Mouse (Mus musculus) CH12.LX (cell line): ENCODE data around the gene Plau.

ENCODE experiments used
- CTCF ChIP-seq, 2 experiments: IDR thresholded peaks in 1 of 2; conservative IDR thresholded peaks in 1 of 2; 2 replicates each; pipeline ENCODE4 v1.5.1; 2011 to 2012; ENCODE audit warnings: low read depth in 2 of 2, low read length in 2 of 2, improper control_type of control experiment in 1 of 2, inconsistent platforms in 1 of 2, mild to moderate bottlenecking in 1 of 2, moderate library complexity in 1 of 2
- E2F4 ChIP-seq: IDR thresholded peaks from 2 replicates; pipeline ENCODE4 v1.6.1; 2011; ENCODE audit warnings: low read depth, low read length, improper control_type of control experiment; ENCODE audit not compliant: insufficient replicate concordance
- HCFC1 ChIP-seq: IDR thresholded peaks from 2 replicates; pipeline ENCODE4 v1.6.1; 2012; ENCODE audit warnings: low read depth, mild to moderate bottlenecking, inconsistent platforms, low read length, improper control_type of control experiment
- JUN ChIP-seq: IDR thresholded peaks from 2 replicates; pipeline ENCODE4 v1.6.1; 2011; ENCODE audit warnings: low read depth, mild to moderate bottlenecking, low read length, improper control_type of control experiment, moderate library complexity; ENCODE audit not compliant: insufficient read depth
- JUND ChIP-seq: conservative IDR thresholded peaks from 2 replicates; pipeline ENCODE4 v1.6.1; 2011; ENCODE audit warnings: low read depth, low read length, improper control_type of control experiment
- NRF1 ChIP-seq: IDR thresholded peaks from 2 replicates; pipeline ENCODE4 v1.6.1; 2014; ENCODE audit warnings: low read depth, mild to moderate bottlenecking, inconsistent platforms, low read length, improper control_type of control experiment, moderate library complexity
- PAX5 ChIP-seq: IDR thresholded peaks from 2 replicates; pipeline ENCODE4 v1.6.1; 2012; ENCODE audit warnings: low read length, inconsistent platforms, mixed read lengths
- POLR2A ChIP-seq: IDR thresholded peaks from 2 replicates; pipeline ENCODE4 v1.6.1; 2011; ENCODE audit warnings: low read depth, mild to moderate bottlenecking, improper control_type of control experiment, low read length
- ZC3H11A ChIP-seq: IDR thresholded peaks from 2 replicates; pipeline ENCODE4 v1.6.1; 2012; ENCODE audit warnings: low read depth, mild to moderate bottlenecking, inconsistent platforms, low read length, improper control_type of control experiment
- ZNF384 ChIP-seq: IDR thresholded peaks from 2 replicates; pipeline ENCODE4 v1.6.1; 2012; ENCODE audit warnings: low read depth, low read length, improper control_type of control experiment, inconsistent platforms

GRCm38 (mm10) chr14:20847637-20848129 lies 11.2 kb downstream of the Plau start:
- no peak for TF ChIP-seq JUN
- no peak for TF ChIP-seq POLR2A
- TF ChIP-seq JUND: no peak
- TF ChIP-seq PAX5: no peak
- TF ChIP-seq NRF1: no peak
- TF ChIP-seq E2F4: no peak
- no peak for TF ChIP-seq CTCF (conservative IDR thresholded peaks at IDR 0.05 in 1 of 2, IDR thresholded peaks at IDR 0.05 in 1 of 2; ENCODE audit: low read depth in 2 of 2, low read length in 2 of 2)
- TF ChIP-seq HCFC1: no peak
- TF ChIP-seq ZNF384: no peak
- no peak for TF ChIP-seq ZC3H11A
